Mouse (Mus musculus): ENCODE measurements at regions not wholly inside any gene's neighbourhood (a gene's known extent, or its start where the extent isn't known, plus 50 kb on each side); places are given as distances from the start of the nearest gene placed in this dataset.

DNA sequence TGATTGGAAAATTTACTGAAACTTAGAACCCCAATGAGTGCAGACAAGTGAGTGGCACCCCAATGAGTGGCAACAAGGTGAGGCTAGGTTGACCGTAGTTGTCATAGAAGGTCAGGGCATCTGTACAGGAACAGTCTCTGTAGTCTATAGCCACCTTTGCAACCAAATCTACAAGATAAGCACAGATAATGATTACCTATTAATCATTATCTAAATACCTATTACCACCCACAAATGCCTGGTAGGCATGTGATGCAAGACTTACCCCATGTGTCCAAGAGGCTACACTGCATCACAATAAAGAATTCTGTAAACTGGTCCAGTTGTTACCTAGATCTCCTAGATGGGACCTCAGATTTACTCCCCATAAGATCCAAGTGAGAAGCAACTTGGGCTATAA lies 778.7 kb downstream of the Cntnap5b start:
- no peak for DNase-seq (ENCODE audit: low spot score in 2 of 2)

DNA sequence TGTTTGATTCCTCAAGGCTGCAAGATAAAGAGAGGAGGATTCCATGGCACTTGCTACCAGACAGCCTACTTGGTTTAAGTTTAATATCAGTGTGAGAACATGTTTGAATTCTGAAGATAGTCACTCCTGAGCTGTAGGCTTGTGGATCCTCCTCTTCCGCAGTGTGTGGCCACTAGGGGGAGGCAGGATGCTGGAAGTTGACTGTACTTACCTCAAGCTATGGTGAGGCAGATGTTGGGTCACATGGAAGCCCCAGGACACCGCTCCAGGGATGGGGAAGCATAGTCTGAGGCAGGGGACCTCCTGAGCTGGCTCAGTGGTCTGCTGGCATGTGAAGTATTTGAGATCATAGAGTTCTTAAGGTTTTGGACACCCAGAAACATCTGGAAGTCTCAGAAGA lies 784.4 kb downstream of the Cntnap5b start:
- peak in 1 of 2 experiments; percentile 15 for DNase-seq (ENCODE audit: low spot score in 2 of 2)
